Comparison of ENCODE assay signal across 8 mouse cellular contexts in the genomic region with DNA sequence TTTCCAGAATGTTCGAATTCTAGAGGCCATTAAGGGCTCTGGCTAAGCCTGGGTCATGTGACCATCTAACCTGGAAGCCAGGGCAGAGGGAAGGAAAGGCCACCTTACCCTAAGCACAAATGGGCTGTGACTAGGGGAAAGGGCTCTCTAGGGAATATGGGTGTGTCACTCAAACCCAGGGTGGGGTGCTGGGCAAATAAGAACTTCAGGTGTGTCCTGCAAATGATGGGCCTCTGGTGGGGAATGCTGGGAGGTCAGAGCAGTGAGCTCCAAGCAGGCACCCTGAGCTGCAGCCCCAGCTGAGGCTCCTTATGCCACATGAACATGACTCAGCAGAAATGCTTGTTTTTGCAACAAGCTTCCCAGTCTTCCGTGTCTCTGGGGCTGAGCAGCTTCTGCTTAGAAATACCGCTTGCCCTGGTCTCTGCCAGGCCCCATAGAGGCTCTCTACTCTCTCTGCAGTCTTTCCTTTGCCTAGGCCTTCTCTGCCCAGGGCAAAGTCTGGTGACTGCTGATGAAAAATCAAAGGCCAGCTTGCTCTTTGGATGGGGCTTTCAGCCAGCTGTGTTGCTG.
A peak's percentile ranks its signal among the peaks of the same experiment; 100 is the strongest.
DNase-seq lines count a peak whose midpoint lies in the region; ATAC-seq lines count a peak whose summit lies in the region.

No protein-coding gene starts in this region.

- H3K27me3 ChIP-seq in midbrain, embryonic 14.5 days (ENCODE audit: control insufficient read depth, insufficient read depth, low read length): no peaks in the 10 kb centered on the region
- H3K27me3 ChIP-seq in midbrain, embryonic 15.5 days (replicated peaks): no peaks in the 10 kb centered on the region
- H3K27me3 ChIP-seq in intestine, embryonic 15.5 days (replicated peaks): no peaks in the 10 kb centered on the region
- H3K27me3 ChIP-seq in lung, embryonic 15.5 days: no peaks in the 10 kb centered on the region

- no peaks in the 10 kb centered on the region for H3K9me3 ChIP-seq in midbrain, embryonic 14.5 days (ENCODE audit: control insufficient read depth, low read length)
- H3K9me3 ChIP-seq in midbrain, embryonic 15.5 days: no peaks in the 10 kb centered on the region
- H3K9me3 ChIP-seq in intestine, embryonic 15.5 days: no peaks in the 10 kb centered on the region
- no peaks in the 10 kb centered on the region for H3K9me3 ChIP-seq in lung, embryonic 15.5 days

- 62% methylated on average over 3 of the region's 3 CpGs for WGBS in midbrain, embryonic 14.5 days
- WGBS in midbrain, embryonic 15.5 days: 44% methylated on average over 3 of the region's 3 CpGs
- WGBS in intestine, embryonic 15.5 days: 25% methylated on average over 3 of the region's 3 CpGs
- 44% methylated on average over 3 of the region's 3 CpGs for WGBS in lung, embryonic 15.5 days

- H3K4me2 ChIP-seq in midbrain, embryonic 14.5 days (ENCODE audit: low read length): no peak overlapping the region
- H3K4me2 ChIP-seq in midbrain, embryonic 15.5 days: no peak overlapping the region
- no peak overlapping the region for H3K4me2 ChIP-seq in intestine, embryonic 15.5 days (replicated peaks)
- H3K4me2 ChIP-seq in lung, embryonic 15.5 days: no peak overlapping the region

- intact Hi-C loops in left cerebral cortex, postnatal 4 days (cut with DNase I): no loop called here

- no peak overlapping the region for H3K9ac ChIP-seq in midbrain, embryonic 14.5 days (replicated peaks; ENCODE audit: low read length)
- H3K9ac ChIP-seq in midbrain, embryonic 15.5 days: no peak overlapping the region
- H3K9ac ChIP-seq in intestine, embryonic 15.5 days: no peak overlapping the region
- no peak overlapping the region for H3K9ac ChIP-seq in lung, embryonic 15.5 days

- H3K36me3 ChIP-seq in midbrain, embryonic 14.5 days (ENCODE audit: control insufficient read depth, insufficient read depth, low read length): no peaks in the 10 kb centered on the region
- H3K36me3 ChIP-seq in midbrain, embryonic 15.5 days (replicated peaks): no peaks in the 10 kb centered on the region
- no peaks in the 10 kb centered on the region for H3K36me3 ChIP-seq in intestine, embryonic 15.5 days
- H3K36me3 ChIP-seq in lung, embryonic 15.5 days: no peaks in the 10 kb centered on the region

- no peak overlapping the region for H3K4me3 ChIP-seq in midbrain, embryonic 14.5 days (replicated peaks; ENCODE audit: low read depth, low read length)
- H3K4me3 ChIP-seq in midbrain, embryonic 15.5 days: no peak overlapping the region
- no peak overlapping the region for H3K4me3 ChIP-seq in intestine, embryonic 15.5 days (replicated peaks)
- no peak overlapping the region for H3K4me3 ChIP-seq in lung, embryonic 15.5 days

- peak; percentile 38 to 42 for DNase-seq in cerebellum, adult 18-20 months
- DNase-seq in cerebellum, adult 11-12 months: no peak
- peak; percentile 50 for DNase-seq in midbrain, embryonic 14.5 days
- DNase-seq in left cerebral cortex, postnatal 4 days: no peak
- no peak for DNase-seq in neural tube, embryonic 10.5 days (ENCODE audit: extremely low spot score, low spot score)

- H3K4me1 ChIP-seq in midbrain, embryonic 14.5 days (ENCODE audit: control insufficient read depth, insufficient read depth, low read length): no peaks in the 10 kb centered on the region
- H3K4me1 ChIP-seq in midbrain, embryonic 15.5 days: peaks cover 5% of the 10 kb centered on the region; the same call in 1 of the 2 replicates
- peaks cover 20% of the 10 kb centered on the region for H3K4me1 ChIP-seq in intestine, embryonic 15.5 days (replicated peaks)
- H3K4me1 ChIP-seq in lung, embryonic 15.5 days: peaks cover 18% of the 10 kb centered on the region

- no peak for ATAC-seq in midbrain, embryonic 14.5 days (ENCODE audit: low FRiP score, low TSS enrichment)
- no peak for ATAC-seq in midbrain, embryonic 15.5 days (replicated peaks)
- ATAC-seq in intestine, embryonic 15.5 days: peak; percentile 82
- peak; percentile 39; the same call in 1 of the 2 replicates for ATAC-seq in lung, embryonic 15.5 days (ENCODE audit: borderline replicate concordance, extremely low read depth, low FRiP score, low TSS enrichment)

- no peak overlapping the region for H3K27ac ChIP-seq in midbrain, embryonic 14.5 days (replicated peaks; ENCODE audit: low read depth, low read length)
- H3K27ac ChIP-seq in midbrain, embryonic 15.5 days: no peak overlapping the region
- peak overlapping the region; percentile 52 for H3K27ac ChIP-seq in intestine, embryonic 15.5 days
- H3K27ac ChIP-seq in lung, embryonic 15.5 days: no peak overlapping the region

Comparison
In these comparisons a context has a peak if more than half of its experiments do, and no peak if none do; other contexts are left out.
1. DNase-seq: peak in cerebellum, adult 18-20 months (2 of 2) and midbrain, embryonic 14.5 days (single experiment); none in cerebellum, adult 11-12 months (single experiment), left cerebral cortex, postnatal 4 days (single experiment) and neural tube, embryonic 10.5 days (single experiment).
2. ATAC-seq: peak in intestine, embryonic 15.5 days (single experiment) and lung, embryonic 15.5 days (single experiment); none in midbrain, embryonic 14.5 days (single experiment) and midbrain, embryonic 15.5 days (single experiment).